Mouse (Mus musculus) kidney, adult 18-20 months (tissue): ENCODE measurements at regions not wholly inside any gene's neighbourhood (a gene's known extent, or its start where the extent isn't known, plus 50 kb on each side); places are given as distances from the start of the nearest gene placed in this dataset.
"Not testable (repeated sequence)": the region's sequence is repeated elsewhere in the genome, so short reads cannot be mapped to it uniquely, and the experiment has no call there.

ENCODE experiments used
- DNase-seq: peaks from one replicate; pipeline ENCODE4 v3.0.0; 2021

DNA sequence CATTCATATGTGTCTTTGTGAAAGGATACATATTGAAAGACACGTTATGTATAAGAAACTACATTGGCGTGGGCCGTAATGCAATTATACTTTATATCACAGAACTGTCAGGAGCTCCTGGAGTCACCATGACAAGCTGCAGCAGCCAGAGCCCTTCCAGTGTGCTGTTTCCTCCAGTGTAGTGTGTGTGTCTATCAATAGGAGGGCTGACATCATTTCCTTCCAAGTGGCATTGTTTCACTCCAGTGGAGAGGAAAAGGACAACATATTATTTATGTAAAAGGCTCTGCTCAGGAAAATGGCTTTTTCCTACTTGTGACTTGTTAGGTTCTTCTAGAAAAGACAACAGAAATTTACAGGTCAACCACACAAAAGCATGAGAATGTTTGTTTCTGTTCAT, 172.5 kb downstream of the Ankrd50 start:
- no peak for DNase-seq

DNA sequence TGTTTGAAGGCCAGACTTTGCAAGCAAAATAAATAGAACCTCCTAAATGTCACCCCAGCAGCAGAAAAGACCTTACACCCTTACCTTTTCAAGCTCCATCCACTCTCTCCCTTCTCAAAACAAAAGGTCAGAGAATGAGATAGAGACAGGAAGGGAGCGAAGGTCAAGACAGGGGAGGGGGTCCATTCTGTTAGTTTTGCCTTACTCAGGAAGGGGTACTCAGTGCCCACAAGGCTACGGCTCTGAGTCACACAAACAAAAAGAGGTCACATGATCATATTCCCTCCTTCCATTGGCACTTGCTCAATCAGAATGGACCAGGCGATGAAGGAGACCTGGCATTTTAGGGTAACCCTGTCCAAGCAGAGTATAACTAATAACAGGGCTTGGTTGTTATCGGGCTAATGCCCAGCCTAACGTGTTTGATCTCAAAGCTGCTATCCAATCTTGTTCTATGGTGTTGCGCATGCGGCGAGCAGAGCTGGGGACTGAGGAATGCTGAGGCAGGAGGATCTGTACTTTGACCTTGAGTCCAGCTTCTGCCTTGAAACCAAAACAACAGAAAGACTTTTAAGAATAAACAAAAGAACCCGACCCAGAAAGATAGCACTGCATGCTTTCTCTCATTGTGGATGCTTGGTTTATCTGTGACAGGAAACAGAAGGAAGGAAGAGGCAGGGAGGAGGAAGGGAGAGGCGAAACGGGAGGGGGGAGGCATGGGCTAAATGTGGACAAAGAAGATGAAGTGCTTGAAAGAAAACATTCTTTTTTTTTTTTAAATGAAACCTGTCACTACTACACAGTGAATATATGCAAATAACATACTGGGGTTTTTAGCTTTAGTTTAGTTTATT, 184.5 kb downstream of the Ankrd50 start:
- DNase-seq, result peak; percentile 9

DNA sequence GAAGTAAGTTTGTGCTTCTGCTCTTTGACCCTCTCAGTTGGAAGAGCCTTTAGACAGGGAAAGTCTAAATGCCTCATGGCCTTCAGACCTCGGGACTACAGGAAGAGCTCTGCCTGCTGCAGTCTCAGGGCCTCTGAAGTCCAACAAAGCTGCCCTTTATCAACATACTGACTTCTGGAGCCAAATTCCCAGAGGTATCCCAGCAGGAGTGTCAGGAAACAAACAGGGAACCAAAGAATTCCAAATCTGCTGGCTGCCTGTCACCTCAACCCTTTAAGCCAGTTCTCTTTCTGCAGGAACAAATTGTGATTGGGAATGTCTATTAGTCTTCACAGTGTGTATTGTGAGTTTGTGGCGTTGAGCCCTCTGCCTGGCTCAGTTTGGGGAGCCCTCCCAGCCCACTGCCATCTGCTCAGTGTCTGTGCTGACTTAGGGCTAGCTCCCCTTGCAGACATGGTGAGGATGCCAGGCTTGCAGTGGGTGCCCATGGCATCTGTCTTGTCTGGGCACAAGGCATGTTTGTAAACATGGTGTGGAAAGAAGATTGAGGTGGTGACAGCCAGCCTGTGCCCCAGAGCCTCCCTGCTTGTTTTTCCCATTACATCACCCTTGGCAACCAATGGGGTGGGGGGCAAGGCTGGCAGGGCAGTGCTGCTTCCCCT, 185.3 kb downstream of the Ankrd50 start:
- no peak for DNase-seq

DNA sequence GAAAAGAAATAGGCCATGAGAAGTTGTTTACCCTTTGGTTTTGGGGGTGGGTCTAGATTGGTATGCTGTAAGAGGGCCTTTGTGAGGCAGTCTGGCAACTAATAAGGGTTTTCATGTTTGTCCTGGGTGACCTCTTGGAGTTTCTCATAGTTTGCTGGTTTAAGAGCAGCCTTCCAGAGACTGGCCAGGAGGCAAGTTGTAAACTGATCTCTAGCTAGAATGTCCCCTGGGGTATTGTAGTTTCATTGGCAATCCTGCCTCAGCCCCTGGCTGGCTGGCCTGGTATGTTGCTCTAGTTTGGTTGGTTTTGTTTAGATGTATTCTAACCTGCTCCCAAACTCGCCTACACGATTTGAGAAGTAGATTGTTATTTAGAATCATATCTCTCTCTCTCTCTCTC, 187.1 kb downstream of the Ankrd50 start:
- DNase-seq, result no peak

DNA sequence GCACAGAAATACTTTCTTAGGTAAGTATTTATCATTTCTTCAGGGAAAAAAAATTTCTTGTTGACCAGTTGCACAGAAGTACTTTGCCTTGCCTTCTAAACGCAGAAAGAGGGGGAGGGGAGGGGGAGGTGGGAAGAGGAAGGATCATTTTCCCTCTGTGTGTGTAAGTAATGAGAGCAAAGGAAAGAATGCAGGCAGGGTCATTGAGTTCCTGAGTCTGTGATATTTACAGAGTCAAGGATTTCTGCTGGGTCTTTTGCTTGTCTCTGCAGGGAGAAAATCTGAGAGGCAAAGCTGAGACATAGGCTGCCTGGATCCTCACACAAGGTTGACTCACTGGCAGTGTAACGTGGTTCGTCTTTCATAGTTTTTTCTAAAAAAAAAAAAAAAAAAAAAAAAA, 195.6 kb downstream of the Ankrd50 start:
- DNase-seq, result no peak

DNA sequence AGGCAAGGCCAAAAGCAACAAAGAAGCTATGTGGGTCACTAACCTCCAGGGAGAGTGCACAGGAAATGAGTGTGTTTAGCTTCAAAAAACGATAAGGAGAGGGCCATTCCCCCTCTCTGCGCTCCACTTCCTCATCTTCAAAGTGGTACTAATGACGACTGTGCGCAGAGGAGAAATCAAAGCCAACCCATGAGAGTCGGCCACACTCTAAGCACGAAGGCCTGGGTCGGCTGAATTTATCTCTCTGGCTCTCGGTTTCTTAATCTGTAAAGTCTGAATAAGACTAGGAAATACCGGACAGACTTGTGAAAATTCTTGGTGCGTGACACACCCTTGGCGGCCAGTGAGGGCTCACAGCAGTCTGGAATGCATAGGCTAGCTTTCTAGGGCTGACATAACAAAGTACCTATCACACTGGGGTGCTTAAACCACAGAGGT, 200.9 kb downstream of the Ankrd50 start:
- peak; percentile 20 for DNase-seq

DNA sequence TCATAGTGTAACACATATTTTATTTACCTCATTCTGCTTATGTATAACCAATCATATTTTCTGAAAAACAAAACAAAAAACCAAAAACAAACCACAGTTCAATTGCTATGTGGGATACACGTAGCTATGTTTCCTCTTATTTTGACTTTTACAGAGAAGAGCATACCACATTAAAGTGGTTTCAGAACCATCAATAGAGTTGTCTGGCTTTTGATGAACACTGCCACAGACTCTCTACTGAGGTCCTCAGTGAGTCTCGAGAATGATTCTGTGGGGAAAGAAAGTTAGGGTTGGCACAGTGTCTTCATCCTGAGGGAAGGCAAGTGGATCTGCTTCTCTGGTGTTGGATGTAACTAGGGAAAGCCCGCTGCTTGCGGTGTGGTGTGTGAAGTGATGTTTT, 201.8 kb downstream of the Ankrd50 start:
- no peak for DNase-seq

DNA sequence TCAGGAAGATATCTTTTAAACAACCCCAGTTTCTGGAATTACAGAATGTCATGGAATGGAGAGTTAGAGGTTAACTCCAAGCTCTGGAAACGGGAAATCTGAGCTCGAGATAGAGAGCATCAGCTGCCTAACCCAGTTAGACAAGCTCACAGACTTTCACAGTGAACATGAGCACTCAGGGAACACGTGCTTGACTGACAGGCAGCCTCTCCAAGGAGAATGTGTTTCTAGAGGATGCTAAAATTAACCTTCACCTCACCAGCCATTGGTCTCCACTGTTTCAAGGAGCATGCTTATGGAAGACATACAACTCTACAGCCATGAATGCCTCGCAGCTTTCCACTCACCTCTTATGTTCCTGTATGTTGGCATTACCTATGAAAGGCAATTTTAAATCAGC, 203.0 kb downstream of the Ankrd50 start:
- DNase-seq, result no peak

DNA sequence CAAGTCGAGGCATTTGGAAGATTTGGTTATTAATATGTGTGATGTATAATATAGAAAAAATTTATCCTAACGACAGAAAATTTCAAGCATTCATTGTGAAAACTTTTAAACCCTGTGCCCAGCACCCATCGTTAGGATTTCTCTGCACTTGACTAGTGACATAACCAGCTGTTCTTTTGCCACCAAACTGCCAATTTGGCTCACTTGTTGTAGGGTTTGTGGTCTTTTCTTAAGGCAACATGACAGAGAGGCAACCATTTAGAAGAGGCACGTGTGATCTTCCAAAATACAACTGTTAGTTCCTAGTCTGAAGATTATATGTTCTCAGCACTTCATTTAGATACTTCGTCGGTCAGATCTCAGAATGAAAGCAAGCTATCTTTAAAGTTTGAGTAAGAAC, 203.8 kb downstream of the Ankrd50 start:
- DNase-seq, result no peak

DNA sequence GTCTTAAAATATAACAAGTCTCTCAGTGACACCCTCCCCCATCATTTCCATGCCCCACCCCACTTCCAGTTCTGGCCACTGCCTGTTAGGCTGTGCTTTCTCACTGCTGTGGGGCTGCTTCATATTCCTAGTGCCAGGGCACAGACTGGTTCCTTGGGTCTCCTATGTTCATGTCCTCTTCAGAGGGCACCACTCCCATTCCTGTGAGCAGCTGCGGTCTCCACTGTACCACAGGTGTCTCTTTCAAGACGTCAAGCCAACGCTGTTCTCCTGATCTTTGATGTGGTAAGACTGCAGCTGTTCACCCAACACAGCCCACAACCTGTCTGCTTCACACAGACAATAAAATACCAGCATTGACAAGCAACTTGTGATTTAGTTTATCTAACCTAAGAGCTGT, 204.5 kb downstream of the Ankrd50 start:
- no peak for DNase-seq

DNA sequence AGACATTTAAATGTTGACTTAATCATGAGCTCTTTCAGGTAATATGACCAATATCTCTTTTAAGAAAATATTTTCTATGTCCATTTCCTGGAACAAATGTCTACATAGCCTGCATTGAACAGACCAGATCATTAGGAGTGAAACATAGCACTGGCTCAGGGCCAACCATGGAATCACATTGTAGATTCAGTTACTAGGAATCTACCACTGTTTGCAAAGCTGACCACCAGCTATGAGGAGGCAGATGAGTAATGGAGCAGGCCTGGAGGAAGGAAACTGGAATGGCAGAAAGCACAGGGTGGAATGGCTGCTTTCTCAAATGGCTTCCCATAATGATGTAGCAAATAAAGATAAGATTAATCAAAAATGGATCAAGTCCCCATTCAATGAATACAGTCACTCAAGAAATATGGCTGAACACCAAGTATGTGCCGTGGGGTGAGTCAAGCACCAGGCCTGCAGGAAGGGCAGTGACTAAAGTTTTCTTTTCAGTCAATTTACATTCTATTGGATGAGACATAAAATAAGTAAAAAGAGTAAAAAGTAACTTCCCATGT, 207.6 kb downstream of the Ankrd50 start:
- no peak for DNase-seq

DNA sequence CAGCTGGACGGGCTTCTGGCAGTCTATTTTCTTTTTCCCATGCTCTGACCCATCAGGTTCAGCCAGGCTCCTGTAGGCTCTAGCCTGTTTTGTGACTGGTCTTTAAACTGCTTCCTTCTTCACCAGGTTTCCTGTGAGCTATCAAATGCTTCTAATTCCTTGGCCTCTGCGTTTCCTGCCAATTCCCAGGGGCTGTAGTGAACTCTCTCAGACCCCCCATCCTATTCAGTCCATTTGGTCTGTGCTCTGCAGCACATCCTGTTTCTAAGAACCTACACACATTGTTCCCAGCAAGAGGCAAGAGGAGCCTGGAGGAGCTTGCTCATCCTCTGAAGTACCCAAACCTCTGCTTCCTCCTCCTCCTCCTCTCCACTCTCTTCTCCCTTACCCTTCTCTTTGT, 209.3 kb downstream of the Ankrd50 start:
- peak; percentile 16 for DNase-seq

DNA sequence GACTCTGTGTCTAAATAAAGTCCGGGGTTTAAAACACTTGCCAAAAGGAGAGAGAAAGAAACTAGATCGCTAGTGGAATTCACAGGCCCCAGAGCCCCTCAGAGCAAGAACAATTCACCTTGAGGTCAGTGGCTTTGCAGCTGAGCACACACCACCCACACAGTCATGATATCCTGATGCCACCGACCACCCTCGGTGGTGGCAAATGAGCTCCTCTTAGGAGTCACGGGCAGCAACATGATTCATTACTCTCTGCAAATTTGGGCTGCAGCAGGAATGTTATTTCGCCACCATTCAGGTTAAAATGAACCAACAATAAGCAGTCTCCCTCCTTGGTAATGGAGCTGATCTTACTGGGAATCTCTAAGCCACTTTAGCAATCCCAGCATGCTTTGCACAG, 213.9 kb downstream of the Ankrd50 start:
- DNase-seq, result no peak

DNA sequence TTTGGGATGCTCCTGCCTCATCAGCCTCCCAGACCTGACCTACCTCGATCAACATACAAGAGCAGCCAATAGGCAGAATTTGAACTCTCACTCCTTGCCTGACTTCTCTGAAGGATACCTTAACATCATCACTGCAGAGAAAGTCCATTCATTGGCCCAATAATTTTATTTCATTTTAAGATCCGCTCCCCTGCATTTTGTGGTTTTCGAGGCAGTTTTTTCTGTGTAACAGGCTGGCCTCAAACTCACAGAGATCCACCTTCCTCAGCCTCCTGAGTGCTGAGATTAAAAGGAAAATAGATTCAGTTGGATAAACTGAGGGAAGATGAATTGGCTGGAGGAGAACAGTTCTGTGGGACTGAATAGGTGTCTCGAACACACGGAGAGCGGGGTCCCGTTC, 216.4 kb downstream of the Ankrd50 start:
- DNase-seq, result no peak

DNA sequence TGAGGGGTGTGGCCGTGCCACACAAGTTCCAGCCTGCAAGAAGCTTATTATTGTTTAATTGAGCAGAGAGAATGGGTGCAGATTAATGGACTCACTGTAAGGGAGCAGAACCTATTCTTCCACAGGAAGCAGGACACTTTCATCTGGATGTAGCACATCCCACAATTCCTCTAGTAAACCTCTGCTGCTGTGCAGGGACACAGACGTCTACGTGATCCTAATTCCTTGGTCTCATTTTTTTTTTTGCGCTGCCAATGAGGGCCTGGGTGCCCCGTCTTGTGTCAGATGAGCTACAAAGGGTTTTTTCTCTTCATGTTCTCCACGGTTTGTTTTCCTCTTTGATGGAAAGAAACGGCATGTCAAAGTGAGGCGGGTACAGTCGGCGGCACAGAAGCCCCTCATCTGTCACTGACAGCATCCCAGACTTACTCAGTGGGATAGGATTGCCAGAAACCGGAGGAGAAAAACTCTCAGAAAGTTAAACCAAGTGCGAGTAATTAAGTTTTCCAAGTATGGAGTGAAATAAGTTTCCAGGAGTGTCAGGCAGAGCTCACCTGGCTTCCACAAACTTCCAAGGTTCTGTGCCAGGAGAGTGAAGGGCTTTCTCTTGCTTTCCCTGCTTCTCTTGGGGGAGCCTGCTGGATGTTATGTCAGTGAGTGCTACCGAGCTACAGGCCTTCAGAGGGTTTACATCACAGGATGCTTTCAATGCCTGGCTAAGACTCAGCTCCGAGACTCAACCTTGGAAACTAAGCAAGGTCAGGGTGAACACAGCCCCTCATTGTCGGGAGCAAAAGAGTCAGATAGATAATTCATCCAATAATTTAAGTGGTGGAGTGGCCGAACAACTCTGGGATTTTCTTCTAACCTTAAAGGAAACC, 221.1 kb downstream of the Ankrd50 start:
- DNase-seq, result no peak

DNA sequence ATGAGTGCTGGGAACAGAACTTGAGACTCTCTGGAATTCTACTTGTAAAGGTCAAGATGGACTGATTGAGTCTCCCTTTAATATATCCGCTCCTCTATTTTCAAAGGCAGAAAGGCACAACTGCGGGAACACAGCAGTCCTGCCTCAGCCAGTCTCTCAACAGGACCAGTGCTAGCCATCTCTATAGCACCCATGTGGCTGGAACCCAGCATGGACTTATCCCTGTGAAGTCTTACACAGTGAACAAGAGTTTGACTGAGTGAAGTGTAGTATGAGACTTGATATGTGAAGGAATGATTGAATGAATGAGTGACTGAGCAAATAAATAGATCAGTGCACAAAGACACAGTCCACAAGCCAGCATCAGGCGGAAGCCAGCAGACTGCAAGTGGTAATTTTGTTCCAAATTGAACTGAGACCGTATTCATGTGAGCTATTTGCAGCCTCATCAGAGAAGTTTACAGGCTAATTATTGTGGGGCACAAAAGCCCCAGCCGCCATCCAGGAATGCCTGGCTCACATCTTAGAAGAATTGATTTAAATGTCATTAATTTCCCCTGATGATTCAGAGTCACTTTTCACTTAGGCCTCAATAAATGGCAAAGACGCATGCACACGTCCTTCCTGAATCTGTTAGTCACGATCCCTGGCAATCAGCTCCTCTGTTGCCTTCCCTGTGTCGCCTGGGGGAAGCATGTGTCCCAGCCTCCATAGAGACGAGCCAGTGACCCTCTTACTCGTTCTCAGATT, 223.1 kb downstream of the Ankrd50 start:
- no peak for DNase-seq

DNA sequence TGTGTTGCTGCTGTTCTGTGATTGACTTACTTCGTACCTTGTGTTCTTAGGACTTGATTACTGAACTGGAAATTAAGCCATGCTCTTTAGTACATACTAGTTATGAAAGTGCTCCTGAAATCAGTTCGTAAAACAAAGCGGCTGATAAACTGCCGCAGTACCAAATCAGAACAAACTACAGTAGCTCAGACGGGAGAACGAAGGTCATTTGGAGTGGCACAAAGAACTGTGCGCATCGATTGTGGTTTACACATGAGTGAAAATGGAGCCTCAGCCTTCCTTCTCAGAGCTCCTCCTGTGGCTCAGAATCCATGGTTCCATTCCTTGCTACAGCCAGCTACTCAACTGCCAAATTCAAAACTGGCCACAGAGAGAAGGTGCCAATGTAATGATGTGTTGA, 225.4 kb downstream of the Ankrd50 start:
- not testable (repeated sequence) for DNase-seq

DNA sequence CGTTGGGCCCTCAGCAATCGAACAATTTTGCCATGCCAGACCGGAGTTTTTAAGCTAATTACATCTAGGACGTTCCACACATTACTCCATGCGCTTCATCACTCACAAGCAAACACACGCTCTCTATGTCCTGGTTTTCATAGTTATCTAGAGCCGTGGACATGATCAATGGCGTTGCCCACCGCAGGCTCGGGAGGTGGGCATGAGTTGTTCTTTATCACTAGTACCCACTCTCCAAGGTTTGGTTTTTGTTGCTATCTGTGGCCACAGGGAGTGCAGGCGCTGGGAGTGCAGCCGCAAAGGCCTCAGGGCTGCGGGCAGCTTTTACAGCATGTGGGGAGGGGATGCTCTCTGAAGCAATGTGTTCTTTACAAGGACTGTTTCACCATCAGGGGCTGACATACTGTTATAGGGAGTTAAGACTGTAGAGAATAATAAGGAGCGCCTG, 226.8 kb downstream of the Ankrd50 start:
- DNase-seq, result no peak

DNA sequence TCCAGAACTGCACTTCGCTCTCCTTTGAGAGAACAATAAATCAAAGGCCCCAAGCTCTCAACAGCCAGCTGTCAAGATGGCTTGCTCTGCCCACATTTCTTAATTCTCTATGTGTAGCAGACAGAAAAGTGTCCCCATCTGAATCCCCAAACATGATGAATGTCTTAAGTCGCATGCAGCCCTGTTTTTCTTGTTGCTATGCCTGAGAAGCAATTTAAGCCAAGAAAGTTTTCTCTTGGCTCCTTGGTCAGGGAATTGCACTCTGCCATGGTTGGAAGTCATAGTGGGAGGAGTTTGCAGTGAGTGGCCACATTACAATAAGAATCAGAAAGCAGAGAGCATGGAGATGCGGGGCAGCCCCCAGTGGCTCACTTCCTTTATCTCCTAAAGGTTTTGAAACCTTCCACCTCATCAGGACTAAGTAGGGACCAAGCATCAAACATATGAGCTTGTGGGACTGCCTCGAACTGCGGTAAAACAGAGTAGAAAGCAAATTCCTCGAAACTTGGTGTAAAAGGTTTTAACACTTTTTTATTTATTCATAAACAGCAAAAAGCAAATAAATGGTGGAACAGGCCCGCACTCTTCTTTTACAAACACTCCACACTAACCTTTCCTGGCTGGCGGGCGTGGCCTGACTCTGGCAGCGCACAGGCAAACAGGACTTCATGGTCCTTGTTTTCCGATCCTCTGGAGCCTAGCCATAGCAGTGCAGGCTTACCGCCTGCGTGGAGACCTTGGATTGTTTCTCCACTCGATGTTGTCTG, 227.4 kb downstream of the Ankrd50 start:
- no peak for DNase-seq

DNA sequence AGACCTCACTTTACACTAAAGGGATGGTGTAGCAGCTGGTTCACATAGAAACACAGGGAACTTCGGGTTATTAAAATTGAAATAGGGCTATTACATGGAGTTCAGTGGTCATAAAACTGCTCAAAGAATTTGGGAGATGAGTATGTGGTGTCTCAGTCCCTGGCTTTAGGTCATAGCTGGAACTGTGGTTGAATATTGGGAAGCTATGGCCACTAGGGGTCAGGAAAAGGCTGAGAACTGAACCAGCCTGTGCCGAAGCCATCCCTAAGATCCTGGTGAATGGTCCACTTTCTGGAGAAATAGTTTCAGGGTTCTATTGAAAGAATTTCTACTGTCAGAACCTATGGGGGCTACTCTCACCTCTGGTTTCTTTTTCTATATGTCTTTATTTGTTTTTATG, 229.0 kb downstream of the Ankrd50 start:
- peak; percentile 55 for DNase-seq

DNA sequence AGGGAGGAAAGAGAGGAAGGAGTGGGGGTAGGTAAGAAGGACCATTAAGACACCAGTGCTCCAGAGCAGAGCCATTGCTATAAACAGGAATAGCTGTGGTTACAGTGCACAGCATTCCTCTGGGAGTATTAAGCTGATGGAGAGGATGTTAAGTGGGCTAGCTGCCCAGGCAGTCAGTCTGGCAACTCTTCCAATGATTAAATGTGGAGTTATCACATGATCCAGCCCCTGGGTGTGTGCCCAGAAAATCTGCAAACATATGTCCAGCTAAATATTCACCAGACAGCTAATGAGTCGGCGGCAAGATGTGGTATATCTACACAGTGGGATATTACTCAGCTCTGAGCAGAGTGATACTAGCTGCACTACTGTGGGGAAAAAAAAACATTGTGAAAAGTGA, 229.7 kb downstream of the Ankrd50 start:
- DNase-seq, result peak; percentile 61

DNA sequence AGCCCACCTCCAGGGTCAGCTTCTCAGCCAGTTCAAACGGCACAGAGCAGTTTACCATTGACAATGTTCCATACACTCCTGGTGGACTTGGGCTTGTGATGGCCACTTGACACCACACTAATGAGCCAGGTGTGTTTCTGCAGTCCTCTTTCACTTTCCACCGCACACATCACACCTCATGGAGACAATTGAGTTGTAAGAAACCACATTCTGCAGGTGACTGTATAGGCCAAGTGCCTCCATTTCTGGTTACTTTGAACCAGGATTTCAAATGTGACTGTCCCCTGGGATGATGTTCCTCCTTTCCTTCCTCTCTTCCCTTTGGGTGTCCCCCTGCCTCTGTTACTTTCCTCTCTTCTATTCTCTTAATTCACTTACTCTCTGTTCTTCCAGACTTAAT, 233.1 kb downstream of the Ankrd50 start:
- DNase-seq, result no peak
